Mouse (Mus musculus) liver, adult 2 months (tissue): ENCODE results near the gene Ctnnal1. TPM values are rescaled to one million over a fixed set of nuclear protein-coding genes. Genes with fewer than 3 reads are reported as not detected.
A peak's percentile ranks its signal among the peaks of the same experiment; 100 is the strongest.

Experiments
- DNase-seq: peaks from one replicate; pipeline ENCODE4 v3.0.0-alpha.2; 2011; ENCODE audit warnings: low read depth, low spot score; ENCODE audit errors: extremely low read depth
- H3K27ac ChIP-seq: fragments of 200-500 bp; replicated peaks from 2 replicates; pipeline ENCODE4 v1.5.1; 2012; ENCODE audit warnings: low read depth, mild to moderate bottlenecking, control low read depth, inconsistent platforms, low read length; ENCODE audit not compliant: insufficient read depth
- H3K27me3 ChIP-seq: fragments of 200-500 bp; 2 replicates; pipeline ENCODE4 v1.6.1; 2012; ENCODE audit warnings: mild to moderate bottlenecking, moderate library complexity, low read length, inconsistent platforms; ENCODE audit not compliant: control insufficient read depth, insufficient read depth
- H3K36me3 ChIP-seq: fragments of 200-500 bp; 2 replicates; pipeline ENCODE4 v1.6.1; 2012; ENCODE audit warnings: low read length, inconsistent platforms; ENCODE audit not compliant: control insufficient read depth, insufficient read depth
- H3K4me1 ChIP-seq: fragments of 200-500 bp; 2 replicates; pipeline ENCODE4 v1.6.1; 2011; ENCODE audit warnings: low read length; ENCODE audit not compliant: control insufficient read depth, insufficient read depth
- H3K4me3 ChIP-seq: fragments of 200-500 bp; 2 replicates; pipeline ENCODE4 v1.5.1; 2011; ENCODE audit warnings: low read depth, mild to moderate bottlenecking, control low read depth, low read length, moderate library complexity; ENCODE audit not compliant: insufficient read depth
- H3K79me2 ChIP-seq: fragments of 200-500 bp; 2 replicates; pipeline ENCODE4 v1.6.1; 2012; ENCODE audit warnings: inconsistent platforms, mild to moderate bottlenecking, low read length, moderate library complexity; ENCODE audit not compliant: control insufficient read depth, insufficient read depth
- H3K9ac ChIP-seq: fragments of 200-500 bp; 2 replicates; pipeline ENCODE4 v1.6.1; 2012; ENCODE audit warnings: low read depth, mild to moderate bottlenecking, control low read depth, inconsistent platforms, low read length
- CTCF ChIP-seq: fragments of 200-500 bp; IDR thresholded peaks from 2 replicates; pipeline ENCODE4 v1.5.1; 2011; ENCODE audit warnings: low read depth, low read length, control low read depth
- POLR2A ChIP-seq: fragments of 200-500 bp; IDR thresholded peaks from 2 replicates; pipeline ENCODE4 v1.6.1; 2011; ENCODE audit warnings: low read length, control low read depth; ENCODE audit not compliant: insufficient read depth; ENCODE audit errors: extremely low read depth
- WGBS: fragments of 180-500 bp; shearing (Covaris S2); methylation state at CpG from one replicate; pipeline ENCODE4 v1.1.7; 2018; 5-methylcytosine and 5-hydroxymethylcytosine counted together
- polyA plus RNA-seq: library from polyadenylated mRNA; depleted of rRNA; stranded (reverse); fragments of >200 nt; gene quantifications from 2 replicates; pipeline ENCODE4 v1.2.3, GENCODE M21; 2012; rRNA removed
- total RNA-seq: library from RNA; depleted of rRNA; stranded (reverse); fragments of >200 nt; gene quantifications from 2 replicates; pipeline ENCODE4 v1.2.3, GENCODE M21; 2014; rRNA removed

Gene Ctnnal1
- total and polyA plus RNA-seq, 2 experiments, result 1.5 to 3.9 TPM

GRCm38 (mm10) chr4:56791373-56791772, 73.6 kb downstream of the Ctnnal1 start:
- Histone ChIP-seq H3K4me1 (no peaks in the 10 kb centered on the region), H3K27ac (no peak overlapping the region), H3K4me3 (no peak overlapping the region), H3K9ac (no peak overlapping the region), H3K27me3 (no peaks in the 10 kb centered on the region), H3K79me2 (no peaks in the 10 kb centered on the region), H3K36me3 (peaks cover 68% of the 10 kb centered on the region)
- WGBS, result 48% methylated on average over 1 of the region's 1 CpGs
- TF ChIP-seq POLR2A (no peak), CTCF (peak; percentile 26; the same call in 1 of the 2 replicates)
- DNase-seq, result no peak

- Histone ChIP-seq H3K79me2 (no peaks in the 10 kb centered on the region), H3K36me3 (peaks cover 71% of the 10 kb centered on the region), H3K9ac (no peak overlapping the region), H3K27ac (no peak overlapping the region), H3K4me3 (no peak overlapping the region), H3K4me1 (no peaks in the 10 kb centered on the region), H3K27me3 (no peaks in the 10 kb centered on the region)
- 65% methylated on average over 1 of the region's 1 CpGs for WGBS
- no peak for DNase-seq
- TF ChIP-seq POLR2A (no peak), CTCF (no peak)
Measured at GRCm38 (mm10) chr4:56771065-56771464, 93.9 kb downstream of the Ctnnal1 start.

- no peak for DNase-seq
- 69% methylated on average over 7 of the region's 7 CpGs for WGBS
- Histone ChIP-seq H3K79me2 (no peaks in the 10 kb centered on the region), H3K36me3 (peaks cover 66% of the 10 kb centered on the region), H3K4me3 (no peak overlapping the region), H3K4me1 (no peaks in the 10 kb centered on the region), H3K27me3 (no peaks in the 10 kb centered on the region), H3K9ac (no peak overlapping the region), H3K27ac (no peak overlapping the region)
- TF ChIP-seq CTCF (no peak), POLR2A (no peak)
Measured at GRCm38 (mm10) chr4:56768913-56769312, 96.1 kb downstream of the Ctnnal1 start.

GRCm38 (mm10) chr4:56767861-56768284, 97.1 kb downstream of the Ctnnal1 start:
- DNase-seq, result no peak
- Histone ChIP-seq H3K4me3 (no peak overlapping the region), H3K27ac (no peak overlapping the region), H3K4me1 (no peaks in the 10 kb centered on the region), H3K79me2 (no peaks in the 10 kb centered on the region), H3K9ac (no peak overlapping the region), H3K27me3 (no peaks in the 10 kb centered on the region), H3K36me3 (peaks cover 63% of the 10 kb centered on the region)
- TF ChIP-seq CTCF (no peak), POLR2A (no peak)
- WGBS, result 61% methylated on average over 5 of the region's 5 CpGs

Other genes with a start within 250 kb of the Ctnnal1 start
- gene Gm26657, start 125.1 kb downstream of the Ctnnal1 start, total RNA-seq, result not detected in 2 replicates
- not detected in 2 replicates for gene Gm26657, start 125.1 kb downstream of the Ctnnal1 start, polyA plus RNA-seq
- gene Actl7b, start 123.7 kb downstream of the Ctnnal1 start, total RNA-seq, result not detected in 2 replicates
- gene Actl7b, start 123.7 kb downstream of the Ctnnal1 start, polyA plus RNA-seq, result not detected in 2 replicates
- not detected in 2 replicates for gene Actl7a, start 121.8 kb downstream of the Ctnnal1 start, total RNA-seq
- gene Actl7a, start 121.8 kb downstream of the Ctnnal1 start, polyA plus RNA-seq, result not detected in 2 replicates
- gene Elp1, start 62.9 kb downstream of the Ctnnal1 start, total RNA-seq, result 8.1 and 9.4 TPM in 2 replicates
- 3.8 and 6.4 TPM in 2 replicates for gene Elp1, start 62.9 kb downstream of the Ctnnal1 start, polyA plus RNA-seq
- gene Fam206a, start 62.8 kb downstream of the Ctnnal1 start, total RNA-seq, result 0.81 and 0.92 TPM in 2 replicates
- gene Fam206a, start 62.8 kb downstream of the Ctnnal1 start, polyA plus RNA-seq, result 0.95 and 1.1 TPM in 2 replicates
- gene Tmem245, start 82.2 kb upstream of the Ctnnal1 start, total RNA-seq, result 16.3 and 20.9 TPM in 2 replicates
- 4.4 and 5.3 TPM in 2 replicates for gene Tmem245, start 82.2 kb upstream of the Ctnnal1 start, polyA plus RNA-seq
- under 0.01 TPM in 1 of 2 replicates, not detected in the other for gene Frrs1l, start 125.2 kb upstream of the Ctnnal1 start, total RNA-seq
- gene Frrs1l, start 125.2 kb upstream of the Ctnnal1 start, polyA plus RNA-seq, result not detected in 2 replicates